Mouse (Mus musculus): Measurements from ENCODE around the gene Pdcd6ip.
"Not testable (repeated sequence)": the region's sequence is repeated elsewhere in the genome, so short reads cannot be mapped to it uniquely, and the experiment has no call there.

Pdcd6ip gene

DNA sequence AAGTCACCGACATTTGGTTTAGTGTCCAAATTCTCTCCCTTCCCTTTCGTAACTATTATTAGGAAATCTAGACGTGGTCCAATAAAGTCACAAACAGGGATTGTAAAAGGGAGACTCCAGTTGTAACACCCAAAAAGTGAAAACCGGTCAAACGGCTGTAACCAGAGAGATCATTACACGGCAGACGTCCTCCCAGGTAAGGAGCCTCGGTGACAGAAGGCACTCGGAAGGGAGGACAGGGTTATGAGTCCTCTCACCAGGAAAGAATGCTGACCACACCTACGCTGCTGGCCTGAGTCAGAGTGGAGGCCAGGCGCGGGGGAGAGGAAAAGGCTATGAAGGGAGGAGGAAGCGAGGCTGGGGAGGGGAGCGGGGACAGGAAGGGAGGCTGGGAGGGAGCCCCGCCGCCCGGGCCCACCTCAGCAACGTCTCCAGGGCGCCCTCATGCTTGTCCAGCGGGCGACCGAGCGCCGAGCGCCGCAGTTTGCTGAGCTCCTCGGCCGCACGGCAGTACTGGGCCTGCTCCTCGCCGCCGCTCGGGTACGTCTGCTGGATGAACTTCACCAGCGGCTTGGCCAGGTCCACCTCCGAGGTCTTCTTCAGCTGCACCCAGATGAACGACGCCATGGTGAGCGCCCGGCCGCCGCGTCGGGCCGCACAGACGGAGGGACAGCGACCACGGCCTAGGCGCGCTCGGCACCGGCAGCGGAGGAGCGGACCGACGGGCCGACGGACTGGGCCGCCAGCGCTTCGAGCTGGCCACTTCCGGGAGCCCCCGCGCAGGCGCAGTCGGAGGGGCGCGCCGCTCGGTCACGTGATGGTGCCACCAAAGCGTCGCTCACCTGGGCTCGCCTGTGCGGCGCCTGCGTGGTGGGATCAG is at the start of gene Pdcd6ip:
Gene Pdcd6ip (minus strand): TSS at position 779 of the 880 bp plus-strand sequence.
- DNase-seq (ENCODE audit: low read depth, low spot score) = peak; percentile 93

DNA sequence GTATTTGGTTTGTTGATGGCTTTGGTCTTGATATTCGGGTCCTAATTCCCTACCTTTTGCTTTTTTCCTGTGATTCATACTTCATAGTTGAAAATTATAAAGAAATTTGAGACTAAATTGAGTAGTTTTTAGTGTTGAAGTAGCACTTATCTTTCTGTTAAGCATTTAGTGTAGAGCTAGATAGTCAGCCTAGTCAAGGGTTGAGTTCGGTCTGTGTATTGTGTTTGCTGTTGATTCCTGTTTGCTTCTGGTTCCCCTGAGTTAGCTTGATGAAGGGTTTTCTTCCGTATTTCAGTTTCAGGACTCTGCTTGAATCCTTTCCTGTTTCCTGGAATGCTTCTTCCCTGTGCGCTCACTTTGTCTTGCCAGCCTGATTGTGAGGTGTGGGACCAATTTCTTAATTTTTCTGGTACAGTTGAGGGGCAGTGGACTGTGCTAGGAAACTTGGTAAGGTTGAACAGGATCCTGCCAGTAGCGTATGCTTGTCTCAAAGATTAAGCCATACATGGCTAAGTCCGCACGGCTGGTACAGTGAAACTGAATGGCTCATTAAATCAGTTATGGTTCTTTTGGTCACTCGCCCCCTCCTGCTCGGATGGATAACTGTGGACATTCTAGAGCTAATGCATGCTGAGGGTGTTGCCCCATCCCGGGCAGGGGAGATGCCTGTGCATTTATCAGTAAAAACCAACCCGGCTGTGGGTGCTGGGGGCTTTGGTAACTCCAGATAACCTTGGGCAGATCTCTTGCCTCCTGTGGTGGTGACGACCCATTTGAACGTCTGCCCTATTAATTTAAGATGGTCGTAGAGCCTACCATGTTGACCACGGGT is 48.0 kb upstream of the Pdcd6ip start:
- no peak for DNase-seq (ENCODE audit: low read depth, low spot score)

DNA sequence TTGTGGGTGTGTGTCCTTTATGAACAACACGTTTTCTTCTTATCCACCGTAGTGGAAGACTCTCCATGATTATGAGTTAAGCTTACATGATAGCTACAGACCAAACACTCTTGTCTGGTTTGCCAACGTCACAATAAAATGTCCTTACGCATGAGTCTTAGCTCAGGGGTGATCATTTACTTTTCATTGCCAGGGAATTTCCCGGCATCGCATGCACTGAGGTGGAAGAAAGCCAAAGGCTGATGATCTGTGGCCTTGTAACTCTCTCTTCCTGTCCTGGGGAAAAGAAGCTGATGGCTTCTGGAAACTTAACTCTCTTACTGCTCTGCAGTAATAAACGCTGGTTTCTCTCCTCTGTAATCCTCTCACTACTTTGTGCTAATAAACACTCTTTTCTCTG is 41.3 kb upstream of the Pdcd6ip start:
- DNase-seq (ENCODE audit: low read depth, low spot score) = no peak

DNA sequence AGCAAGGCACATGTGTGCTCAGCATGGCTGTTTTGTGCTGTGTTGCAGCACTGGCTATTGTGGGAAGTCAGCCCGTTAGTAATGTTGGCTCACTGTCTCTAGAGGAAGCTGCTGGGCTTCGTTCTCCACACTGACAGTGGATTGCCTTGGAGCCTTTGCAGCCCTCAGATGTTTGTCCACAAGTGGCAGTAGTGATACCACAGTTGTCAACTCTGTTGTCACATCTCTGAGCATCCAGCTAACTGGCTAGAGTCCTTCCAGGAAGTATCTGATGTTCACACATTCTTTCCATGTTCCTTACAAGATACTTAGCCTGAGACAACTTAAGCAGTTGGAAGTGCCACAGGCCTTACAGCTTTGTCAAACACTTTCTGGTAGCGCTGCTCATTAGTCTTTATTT is 35.2 kb upstream of the Pdcd6ip start:
- DNase-seq (ENCODE audit: low read depth, low spot score) = peak; percentile 23

DNA sequence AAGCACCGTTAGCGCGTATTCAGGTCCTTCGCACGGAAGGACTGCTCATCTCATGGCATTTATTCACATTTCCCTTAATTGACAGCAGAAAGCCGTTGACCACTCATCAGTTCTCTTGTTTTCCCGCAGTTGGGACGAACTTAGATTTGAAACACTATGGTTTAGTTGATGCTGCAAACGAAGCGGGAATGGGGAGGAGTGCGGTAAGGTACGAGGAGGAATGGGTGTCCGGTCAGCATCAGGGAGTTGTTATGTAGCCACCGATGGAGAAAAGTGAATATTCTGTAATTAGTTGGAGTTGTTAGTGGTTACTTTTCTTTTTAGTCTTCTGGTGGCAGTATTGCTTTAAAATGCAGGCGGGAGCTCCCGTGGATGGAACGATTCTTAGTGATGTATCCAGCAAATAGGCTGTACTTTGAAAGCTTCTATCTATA is 34.3 kb upstream of the Pdcd6ip start:
- peak; percentile 38 for DNase-seq (ENCODE audit: low read depth, low spot score)

DNA sequence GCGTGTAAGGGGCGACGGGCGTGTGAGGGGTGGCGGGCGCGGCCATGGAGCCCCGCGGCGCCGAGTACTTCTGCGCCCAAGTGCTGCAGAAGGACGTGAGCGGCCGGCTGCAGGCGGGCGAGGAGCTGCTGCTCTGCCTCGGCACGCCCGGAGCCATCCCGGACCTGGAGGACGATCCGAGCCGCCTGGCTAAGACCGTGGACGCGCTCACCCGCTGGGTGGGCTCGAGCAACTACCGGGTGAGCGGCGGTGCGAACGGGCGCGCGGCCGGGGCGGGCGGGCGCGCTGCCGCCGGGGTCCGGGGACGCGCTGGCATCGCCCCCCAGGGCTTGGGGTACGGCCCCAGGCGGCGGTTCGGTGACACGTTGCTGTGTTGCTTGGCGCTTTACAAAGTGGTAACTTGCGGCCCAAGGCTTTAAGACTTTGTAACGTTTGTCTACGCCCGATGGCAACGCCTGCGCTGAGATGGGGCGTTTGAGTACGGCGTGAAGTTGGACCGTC is 33.6 kb upstream of the Pdcd6ip start:
- peak; percentile 68 for DNase-seq (ENCODE audit: low read depth, low spot score)

DNA sequence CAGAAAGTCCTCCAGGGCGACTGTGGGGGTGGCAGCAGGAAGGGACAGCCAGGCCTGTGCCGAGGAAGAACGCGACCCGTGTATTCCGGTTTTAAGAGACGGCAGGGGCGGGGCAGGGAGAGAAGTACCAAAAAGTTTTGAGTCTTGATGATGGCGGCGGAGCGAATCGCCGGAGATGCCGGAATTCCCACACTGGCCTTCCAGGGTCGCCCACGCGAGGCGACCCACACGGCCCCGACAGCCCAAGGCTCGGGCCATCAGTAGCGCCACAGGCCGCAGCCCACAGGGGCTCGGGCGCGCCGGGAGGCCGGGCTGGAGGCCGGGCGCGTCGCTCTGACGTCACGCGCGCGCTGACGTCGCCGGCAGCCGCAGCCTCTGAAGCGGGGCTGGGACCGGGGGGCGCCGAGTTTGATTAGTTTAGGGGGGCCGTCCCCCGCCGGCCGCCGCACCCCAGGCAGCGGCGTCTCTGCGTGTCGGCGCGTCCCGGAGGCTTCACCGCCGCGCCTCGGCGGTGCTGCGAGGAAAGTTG is 33.1 kb upstream of the Pdcd6ip start, which contains the start of gene Clasp2:
Gene Clasp2 (plus strand): TSS at position 366 of the 529 bp plus-strand sequence.
- DNase-seq (ENCODE audit: low read depth, low spot score) = peak; percentile 91

DNA sequence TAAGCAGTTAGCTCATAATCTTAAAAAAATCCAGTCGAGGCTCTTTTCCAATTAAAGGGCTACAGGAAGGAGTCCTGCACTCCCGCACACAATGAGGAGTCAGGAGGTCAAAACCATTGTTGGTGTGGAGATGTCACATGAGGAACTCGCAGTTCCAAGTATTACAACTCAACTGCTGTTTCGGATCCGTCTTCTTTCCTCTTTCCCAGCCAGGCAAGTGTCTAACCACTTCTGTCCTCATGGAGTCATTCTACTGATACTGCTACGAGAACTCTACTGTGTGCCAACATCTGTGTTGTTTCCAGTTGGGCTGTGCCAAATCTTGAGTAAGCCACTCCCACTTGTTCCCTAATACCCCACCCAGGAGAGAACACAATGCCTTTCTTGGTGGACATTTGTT is 30.9 kb upstream of the Pdcd6ip start:
- no peak for DNase-seq (ENCODE audit: low read depth, low spot score)

DNA sequence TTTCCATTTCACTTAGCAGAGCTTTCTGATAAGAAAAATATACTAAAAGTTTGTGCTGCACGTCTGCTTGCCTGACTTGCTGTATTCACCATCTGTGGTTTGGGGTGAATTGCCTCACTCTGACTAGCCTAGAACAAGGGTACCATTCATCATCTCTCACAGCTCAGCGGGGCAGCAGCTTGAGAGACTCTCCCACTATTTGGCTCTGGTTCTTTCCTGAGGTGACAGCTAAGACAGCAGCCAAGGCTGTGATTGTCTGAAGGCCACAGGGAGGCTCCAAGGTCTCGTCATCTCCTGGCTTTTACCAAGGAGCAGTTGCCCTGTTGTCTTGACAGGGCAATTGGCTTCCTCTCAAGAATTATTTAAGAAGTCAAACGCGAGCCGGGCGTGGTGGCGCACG is 30.0 kb upstream of the Pdcd6ip start:
- no peak for DNase-seq (ENCODE audit: low read depth, low spot score)

DNA sequence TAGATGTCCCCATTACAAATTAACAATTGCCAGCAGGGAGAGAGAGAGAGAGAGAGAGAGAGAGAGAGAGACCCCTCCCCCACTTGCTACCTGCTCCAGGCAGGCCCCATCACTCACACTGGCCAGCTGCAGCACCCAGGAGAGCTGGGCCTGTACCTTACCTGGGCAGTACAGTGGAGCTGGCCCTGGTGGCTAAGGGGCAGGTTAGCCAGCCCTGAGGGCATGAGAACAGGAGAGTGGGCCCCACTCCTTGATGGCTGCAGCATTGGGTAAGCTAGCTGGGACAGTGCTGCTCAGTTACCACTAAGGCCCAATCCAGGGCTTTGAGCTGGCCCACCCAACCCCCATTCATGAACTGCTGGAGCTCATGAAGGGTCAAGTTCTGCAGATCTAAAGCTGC is 27.9 kb upstream of the Pdcd6ip start:
- no peak for DNase-seq (ENCODE audit: low read depth, low spot score)

DNA sequence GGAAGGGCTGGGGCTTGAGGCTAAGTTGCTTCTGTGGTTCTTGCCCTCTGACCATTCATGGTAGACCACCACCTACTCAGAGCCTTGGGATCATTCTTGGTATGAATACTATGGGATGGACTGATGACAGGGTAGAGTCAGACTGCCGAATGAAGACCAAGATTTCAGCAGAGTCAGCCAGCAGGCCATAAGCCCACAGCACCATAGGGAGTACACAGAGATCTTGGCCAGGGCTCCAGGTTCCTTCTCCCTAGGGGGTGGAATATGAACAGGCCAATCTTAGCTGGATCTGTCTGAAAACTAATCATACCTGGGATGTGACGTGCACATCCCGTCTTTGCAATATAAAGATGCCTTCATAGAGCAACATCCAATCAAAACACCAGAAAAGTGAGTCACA is 23.5 kb upstream of the Pdcd6ip start:
- no peak for DNase-seq (ENCODE audit: low read depth, low spot score)

DNA sequence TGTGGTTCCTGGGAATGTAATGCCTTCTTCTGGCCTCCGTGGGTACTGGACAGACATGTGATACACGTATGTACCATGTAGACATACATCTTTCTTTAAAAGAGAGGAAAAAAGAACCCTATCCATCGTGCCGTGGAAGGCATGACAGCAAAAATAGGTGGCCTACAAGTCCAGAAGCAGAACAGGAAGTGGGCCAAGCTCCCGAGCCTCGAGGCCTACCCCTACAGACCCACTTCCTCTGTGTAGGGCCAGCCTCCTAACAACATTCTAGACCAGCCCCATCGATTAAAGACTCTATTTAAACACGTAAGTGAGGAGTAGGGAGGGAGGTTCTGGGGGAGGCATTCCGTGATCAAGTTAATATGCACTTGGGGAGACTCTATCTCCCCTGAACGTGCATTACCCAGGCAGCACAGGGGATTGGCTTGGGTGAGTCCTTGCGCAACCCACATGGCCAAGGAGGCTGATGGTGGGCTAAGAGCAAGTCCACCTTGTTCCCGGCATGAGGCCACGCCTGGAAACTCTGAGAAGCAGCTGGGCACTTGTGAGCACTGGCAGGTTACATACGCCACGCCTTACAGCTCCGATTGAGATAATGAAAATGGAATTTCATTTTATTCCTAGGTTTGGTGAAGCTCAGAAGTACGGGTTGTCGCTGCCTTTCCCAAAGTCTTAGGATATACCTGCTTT is 19.1 kb upstream of the Pdcd6ip start:
- no peak for DNase-seq (ENCODE audit: low read depth, low spot score)

DNA sequence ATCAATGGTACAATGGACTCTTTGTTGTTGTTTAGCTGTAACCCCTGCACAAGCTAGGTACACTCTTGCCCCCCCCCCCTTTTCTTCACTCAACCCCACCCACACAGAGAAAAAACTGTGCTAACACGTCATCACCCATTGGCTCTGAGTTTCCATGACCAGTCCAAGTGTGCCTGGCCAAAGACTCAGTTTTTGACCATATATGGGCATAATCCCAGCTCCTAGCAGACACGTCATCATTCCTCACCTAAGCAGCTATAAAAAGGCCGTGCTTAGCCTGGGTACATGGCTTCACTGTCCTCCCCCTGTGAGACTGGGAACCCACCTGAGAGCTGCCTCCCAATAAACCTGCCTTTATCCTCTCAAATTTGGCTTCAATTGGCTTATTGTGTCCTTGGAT is 18.1 kb upstream of the Pdcd6ip start:
- no peak for DNase-seq (ENCODE audit: low read depth, low spot score)

DNA sequence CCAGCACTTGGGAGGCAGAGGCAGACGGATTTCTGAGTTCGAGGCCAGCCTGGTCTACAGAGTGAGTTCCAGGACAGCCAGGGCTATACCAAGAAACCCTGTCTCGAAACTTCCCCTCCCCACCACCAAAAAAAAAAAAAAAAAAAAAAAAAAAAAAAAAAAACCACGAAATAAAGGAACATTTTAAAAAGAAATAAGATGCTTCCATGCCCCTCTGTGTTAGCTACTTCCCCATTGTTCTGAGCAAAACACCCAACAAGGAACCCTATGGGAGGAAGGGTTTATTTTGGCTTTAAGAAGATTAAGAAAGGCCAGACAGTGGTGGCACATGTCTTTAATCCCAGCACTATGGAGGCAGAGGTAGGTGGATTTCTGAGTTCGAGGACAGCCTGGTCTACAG is 17.6 kb upstream of the Pdcd6ip start:
- DNase-seq (ENCODE audit: low read depth, low spot score) = not testable (repeated sequence)

DNA sequence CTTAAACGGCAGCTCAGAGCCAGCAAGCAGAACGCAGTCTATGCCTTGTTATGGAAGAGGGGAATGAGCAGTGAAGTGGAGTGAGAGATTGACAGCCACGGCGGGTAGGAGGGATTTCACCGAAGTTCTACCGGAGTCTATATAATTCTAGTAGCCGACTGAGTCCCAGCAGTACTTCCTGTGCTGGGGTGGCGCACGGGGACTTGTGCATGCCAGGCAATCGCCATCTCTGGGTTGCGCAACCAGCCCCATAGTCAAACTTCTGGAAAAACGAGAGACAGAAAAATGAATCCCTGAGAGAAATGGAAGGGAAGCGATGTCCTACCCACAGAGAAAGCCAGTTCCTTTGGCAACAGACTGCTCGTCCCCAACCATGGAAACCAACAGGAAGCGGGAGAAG is 16.6 kb upstream of the Pdcd6ip start:
- DNase-seq (ENCODE audit: low read depth, low spot score) = no peak

DNA sequence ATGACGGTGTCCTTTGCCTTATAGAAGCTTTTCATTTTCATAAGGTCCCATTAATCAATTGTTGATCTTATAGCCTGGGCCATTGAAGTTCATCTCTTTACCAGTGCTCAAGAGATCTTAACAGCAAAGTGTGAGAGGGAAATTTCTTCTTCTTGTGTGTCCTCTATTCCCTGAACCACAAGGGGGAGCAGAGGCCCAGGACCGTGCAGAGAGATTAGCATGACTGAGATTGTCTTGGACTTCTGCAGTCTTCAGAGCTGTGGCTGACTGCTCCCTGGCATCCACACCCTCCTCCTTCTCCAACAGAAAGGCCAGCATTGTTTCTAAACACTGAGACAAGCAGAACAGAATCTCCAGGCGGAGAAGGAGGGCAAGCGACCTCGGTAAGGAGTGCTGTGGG is 11.0 kb upstream of the Pdcd6ip start:
- peak; percentile 21 for DNase-seq (ENCODE audit: low read depth, low spot score)

DNA sequence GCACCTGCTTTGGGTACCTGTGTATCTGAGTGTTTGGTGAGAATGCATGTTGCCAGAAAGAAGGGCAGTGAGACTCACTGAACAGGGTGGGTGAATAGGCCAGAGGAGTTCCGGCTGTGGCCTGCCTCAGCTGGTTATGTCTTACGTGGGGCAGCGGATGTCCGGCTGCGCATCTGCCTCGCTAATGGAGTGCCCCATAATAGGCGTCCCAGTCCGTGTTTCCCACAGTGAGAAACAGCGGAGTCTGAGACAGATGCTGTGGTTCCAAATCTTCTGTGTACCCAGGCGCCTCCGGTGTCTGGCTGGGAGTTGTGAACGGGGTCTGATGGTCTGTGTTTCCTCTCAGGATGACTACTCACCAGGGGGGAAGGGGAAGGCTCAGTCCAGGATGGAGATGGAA is 2.8 kb upstream of the Pdcd6ip start:
- DNase-seq (ENCODE audit: low read depth, low spot score) = no peak

DNA sequence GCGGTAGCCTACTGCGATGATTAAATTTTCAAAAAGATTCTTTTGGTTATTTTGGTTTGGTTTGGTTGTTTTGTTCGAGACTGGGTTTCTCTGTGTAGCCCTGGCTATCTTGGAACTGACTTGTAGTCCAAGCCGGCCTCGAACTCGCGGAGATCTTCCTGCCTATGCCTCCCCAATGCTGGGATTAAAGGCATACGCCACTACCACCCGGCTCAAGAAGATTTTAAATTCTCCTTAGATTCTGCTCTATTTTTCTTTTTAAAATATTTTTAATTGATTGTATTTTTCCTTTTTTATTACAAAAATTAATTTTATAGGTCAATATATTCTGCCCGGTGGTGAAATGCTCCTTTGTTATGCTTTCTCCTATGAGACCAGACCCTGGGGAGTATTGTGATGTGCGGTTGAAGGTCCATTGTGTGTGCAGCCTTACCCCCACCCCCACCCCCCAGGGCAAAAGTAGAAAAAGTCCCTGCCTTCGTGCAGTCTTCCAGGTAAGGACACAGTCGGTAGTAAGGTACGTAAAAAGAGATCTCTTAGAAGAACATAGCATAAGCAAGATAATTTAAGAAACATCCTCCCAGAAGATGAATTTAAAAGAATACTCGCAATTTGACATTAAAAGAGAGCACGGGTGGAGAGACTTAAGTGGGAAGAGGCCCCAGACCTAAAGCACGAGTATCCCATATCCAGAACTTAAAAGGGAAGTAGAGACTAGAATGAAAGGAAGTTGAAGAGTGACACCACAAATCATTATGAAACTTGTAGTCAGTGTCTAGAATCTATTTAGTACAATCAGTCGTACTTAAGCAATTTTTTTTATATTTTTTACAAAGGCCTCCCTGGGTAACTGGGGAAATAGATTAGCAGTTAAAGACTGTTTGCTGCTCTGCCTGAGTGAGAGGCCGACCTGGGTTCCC is 562 bp upstream of the Pdcd6ip start:
- DNase-seq (ENCODE audit: low read depth, low spot score) = no peak

DNA sequence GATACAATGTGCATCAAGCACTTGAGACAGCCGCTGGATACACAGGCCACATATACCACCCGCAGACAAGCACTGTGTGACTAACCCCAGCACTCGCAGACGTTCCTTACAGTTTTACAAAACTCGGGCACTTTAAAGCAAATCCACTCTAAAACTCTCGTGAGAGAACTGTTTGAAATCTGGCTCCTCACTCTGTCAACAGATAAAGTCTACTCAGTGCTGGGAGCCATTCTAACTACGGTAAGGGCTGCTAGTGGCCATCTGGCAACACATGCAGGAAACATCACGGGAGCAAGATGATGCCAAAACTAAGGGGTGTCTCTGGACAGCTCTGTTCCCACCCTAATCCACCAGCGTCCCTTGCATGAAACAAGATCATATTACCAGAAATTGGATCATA is 1.2 kb downstream of the Pdcd6ip start:
- no peak for DNase-seq (ENCODE audit: low read depth, low spot score)

DNA sequence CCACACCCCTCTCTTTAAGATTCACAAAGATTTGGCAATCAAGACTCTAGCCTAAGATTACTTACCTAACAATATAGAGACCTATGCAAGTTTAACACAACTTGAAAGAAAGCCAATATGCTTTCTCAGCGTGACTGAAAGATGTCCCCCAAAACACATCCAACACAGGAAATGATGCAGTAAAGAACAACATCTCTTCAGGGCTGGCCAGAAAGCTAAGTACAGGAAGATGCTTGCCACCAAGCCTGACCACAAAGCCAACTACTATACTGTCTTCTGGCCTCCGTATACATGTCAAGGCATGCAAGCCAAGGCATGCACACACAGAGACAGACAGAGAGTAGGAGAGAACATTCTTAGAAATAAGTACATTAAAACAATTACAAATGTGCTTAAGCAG is 2.0 kb downstream of the Pdcd6ip start:
- peak; percentile 62 for DNase-seq (ENCODE audit: low read depth, low spot score)

Measured in CD4-positive helper T cell, adult 2 months (primary cell).